Mouse (Mus musculus) testis, adult 2 months (tissue): ENCODE measurements around the gene Daam1. TPM values are rescaled to one million over a fixed set of nuclear protein-coding genes. Genes with fewer than 3 reads are reported as not detected.

ENCODE experiments used
- H3K27ac ChIP-seq: fragments of 200-500 bp; 2 replicates; pipeline ENCODE4 v1.5.1; 2012; ENCODE audit warnings: low read depth, low read length; ENCODE audit not compliant: control insufficient read depth, insufficient read depth
- H3K27me3 ChIP-seq: fragments of 200-500 bp; 2 replicates; pipeline ENCODE4 v1.6.1; 2012; ENCODE audit warnings: mild to moderate bottlenecking, low read length, moderate library complexity; ENCODE audit not compliant: control insufficient read depth, insufficient read depth
- H3K36me3 ChIP-seq: fragments of 200-500 bp; 2 replicates; pipeline ENCODE4 v1.6.1; 2012; ENCODE audit warnings: mild to moderate bottlenecking, low read length; ENCODE audit not compliant: control insufficient read depth, insufficient read depth
- H3K4me1 ChIP-seq: fragments of 200-500 bp; 2 replicates; pipeline ENCODE4 v1.6.1; 2012; ENCODE audit warnings: low read length; ENCODE audit not compliant: control insufficient read depth, insufficient read depth
- H3K4me3 ChIP-seq: fragments of 200-500 bp; 2 replicates; pipeline ENCODE4 v1.5.1; 2012; ENCODE audit warnings: low read depth, mild to moderate bottlenecking, low read length, moderate library complexity, mixed read lengths; ENCODE audit not compliant: control insufficient read depth
- CTCF ChIP-seq: fragments of 200-500 bp; IDR thresholded peaks from 2 replicates; pipeline ENCODE4 v1.5.1; 2012; ENCODE audit warnings: low read depth, mild to moderate bottlenecking, inconsistent platforms, low read length, moderate library complexity; ENCODE audit not compliant: control insufficient read depth, insufficient read depth, insufficient replicate concordance
- POLR2A ChIP-seq: fragments of 200-500 bp; IDR thresholded peaks from 2 replicates; pipeline ENCODE4 v1.6.1; 2012; ENCODE audit warnings: low read depth, mild to moderate bottlenecking, inconsistent platforms, low read length, moderate library complexity; ENCODE audit not compliant: control insufficient read depth
- polyA plus RNA-seq: library from polyadenylated mRNA; depleted of rRNA; stranded (reverse); fragments of >200 nt; gene quantifications from 2 replicates; pipeline ENCODE4 v1.2.3, GENCODE M21; 2012

Gene Daam1
- polyA plus RNA-seq, 1 experiment, result 6.6 TPM

- Histone ChIP-seq H3K27me3 (no peaks in the 10 kb centered on the region), H3K27ac (no peak overlapping the region), H3K36me3 (no peaks in the 10 kb centered on the region), H3K4me3 (no peak overlapping the region), H3K4me1 (no peaks in the 10 kb centered on the region)
- TF ChIP-seq CTCF (no peak), POLR2A (no peak)
Observed at GRCm38 (mm10) chr12:71880987-71881386, 50.1 kb downstream of the Daam1 start.

GRCm38 (mm10) chr12:71881477-71881876 is 50.6 kb downstream of the Daam1 start:
- no peak overlapping the region for H3K4me3 ChIP-seq
- H3K27me3 ChIP-seq, result no peaks in the 10 kb centered on the region
- no peaks in the 10 kb centered on the region for H3K36me3 ChIP-seq
- H3K4me1 ChIP-seq, result no peaks in the 10 kb centered on the region
- no peak overlapping the region for H3K27ac ChIP-seq
- TF ChIP-seq POLR2A, result no peak
- TF ChIP-seq CTCF, result no peak

DNA sequence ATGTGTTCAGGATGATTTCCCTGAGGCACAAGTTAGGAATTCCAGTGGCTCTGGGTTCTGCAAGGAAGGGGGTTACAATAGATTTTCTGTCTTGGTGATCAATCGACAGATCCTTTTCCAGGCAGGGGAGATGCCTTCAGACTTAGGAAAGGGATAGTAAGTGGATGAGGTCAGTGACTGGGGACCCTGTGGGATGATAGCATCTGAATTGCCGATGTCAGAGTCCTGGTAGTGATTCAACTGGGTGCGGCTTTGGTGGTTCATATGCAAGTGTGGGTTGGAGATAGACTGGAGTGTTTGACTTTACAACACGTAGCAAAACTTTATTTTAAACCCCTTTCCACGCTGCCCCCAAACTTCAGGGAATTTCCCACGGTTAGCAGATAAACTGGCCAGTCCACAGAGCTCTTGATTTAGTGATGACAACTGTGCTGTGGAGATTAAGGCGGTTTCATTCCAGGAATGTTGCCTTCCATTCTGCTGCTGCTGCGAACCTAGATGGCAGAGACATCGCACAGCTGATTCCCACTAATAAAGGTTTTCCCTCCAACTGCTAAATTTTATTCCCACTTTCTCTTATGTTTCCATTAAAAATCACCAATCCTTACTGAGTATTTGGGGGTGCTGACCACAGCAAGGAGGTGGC is 52.3 kb downstream of the Daam1 start:
- no peaks in the 10 kb centered on the region for H3K36me3 ChIP-seq
- TF ChIP-seq POLR2A, result no peak
- no peak for TF ChIP-seq CTCF
- no peak overlapping the region for H3K27ac ChIP-seq
- H3K4me3 ChIP-seq, result no peak overlapping the region
- H3K4me1 ChIP-seq, result no peaks in the 10 kb centered on the region
- H3K27me3 ChIP-seq, result no peaks in the 10 kb centered on the region

DNA sequence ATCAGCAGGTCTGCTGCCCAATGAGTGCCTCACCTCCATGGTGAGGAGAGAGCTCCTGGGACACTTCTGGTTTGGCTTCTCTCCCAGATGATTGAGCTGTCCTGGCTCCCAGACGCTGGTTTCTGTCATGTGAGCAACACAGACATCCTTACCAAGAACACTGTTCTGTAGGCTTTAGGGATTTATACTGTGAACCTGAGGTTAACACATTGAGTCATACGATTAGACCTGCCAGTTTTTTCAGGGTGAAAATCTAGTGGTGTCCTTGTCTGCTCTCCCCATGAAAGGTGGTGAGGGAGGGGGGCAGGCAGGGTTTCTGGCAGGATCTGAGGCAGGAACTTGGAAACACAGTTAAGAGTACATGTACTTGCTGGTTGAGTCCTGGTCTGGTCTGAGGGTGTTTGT is 54.3 kb downstream of the Daam1 start:
- no peaks in the 10 kb centered on the region for H3K36me3 ChIP-seq
- no peaks in the 10 kb centered on the region for H3K27me3 ChIP-seq
- TF ChIP-seq POLR2A (no peak), CTCF (no peak)
- no peak overlapping the region for H3K27ac ChIP-seq
- H3K4me1 ChIP-seq, result no peaks in the 10 kb centered on the region
- H3K4me3 ChIP-seq, result no peak overlapping the region

GRCm38 (mm10) chr12:71885717-71886116 is 54.8 kb downstream of the Daam1 start:
- H3K4me1 ChIP-seq, result no peaks in the 10 kb centered on the region
- H3K27me3 ChIP-seq, result no peaks in the 10 kb centered on the region
- no peak overlapping the region for H3K4me3 ChIP-seq
- H3K27ac ChIP-seq, result peak overlapping the region; percentile 60; the same call in 1 of the 2 replicates
- H3K36me3 ChIP-seq, result no peaks in the 10 kb centered on the region
- no peak for TF ChIP-seq POLR2A
- no peak for TF ChIP-seq CTCF

DNA sequence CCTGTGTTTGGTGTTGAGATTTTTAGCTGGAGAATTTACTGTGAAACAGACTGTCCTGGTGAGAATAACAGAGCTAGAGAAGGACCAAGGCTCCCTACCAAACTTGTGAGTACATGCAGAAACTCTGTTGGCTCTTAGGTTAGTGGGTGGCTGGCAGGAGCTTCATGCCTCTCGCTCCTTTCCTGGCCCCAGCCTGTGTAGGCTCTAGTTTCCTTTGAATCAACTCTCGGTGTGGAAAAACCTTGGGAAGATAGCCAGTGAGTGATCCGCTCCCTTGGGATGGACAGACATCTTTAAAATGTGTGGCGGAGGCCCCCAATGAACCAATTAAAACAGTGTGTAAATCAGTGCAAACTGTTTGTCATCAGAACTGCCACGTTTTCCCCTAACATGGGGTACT is 55.5 kb downstream of the Daam1 start:
- Histone ChIP-seq H3K27ac (peak overlapping the region; percentile 60; the same call in 1 of the 2 replicates), H3K36me3 (no peaks in the 10 kb centered on the region), H3K4me1 (no peaks in the 10 kb centered on the region), H3K4me3 (no peak overlapping the region), H3K27me3 (no peaks in the 10 kb centered on the region)
- TF ChIP-seq POLR2A, result no peak
- TF ChIP-seq CTCF, result no peak

DNA sequence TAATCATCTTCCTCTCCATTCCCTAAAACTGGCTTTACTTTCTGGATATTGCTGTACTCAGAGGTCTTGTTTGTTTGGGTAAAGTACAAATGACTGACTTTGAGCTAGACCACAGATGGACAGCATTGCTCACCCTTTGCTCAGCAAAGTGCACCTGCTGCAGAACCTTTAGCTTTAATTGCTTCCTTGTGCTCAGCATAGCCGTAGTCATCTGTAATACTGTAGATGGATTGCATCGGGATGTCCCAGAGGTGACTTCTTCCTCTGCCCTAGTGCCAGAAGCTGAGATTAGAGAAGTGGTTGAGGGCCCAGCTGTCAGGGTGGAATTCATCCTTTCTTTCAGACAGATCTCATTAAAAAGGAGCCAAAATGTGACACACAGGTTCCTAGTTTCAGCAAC is 56.1 kb downstream of the Daam1 start:
- no peaks in the 10 kb centered on the region for H3K27me3 ChIP-seq
- no peaks in the 10 kb centered on the region for H3K4me1 ChIP-seq
- TF ChIP-seq CTCF, result no peak
- TF ChIP-seq POLR2A, result no peak
- H3K36me3 ChIP-seq, result no peaks in the 10 kb centered on the region
- no peak overlapping the region for H3K4me3 ChIP-seq
- H3K27ac ChIP-seq, result no peak overlapping the region
